Mouse (Mus musculus): Measurements from ENCODE around the gene Dnajb12. TPM values are rescaled to one million over a fixed set of nuclear protein-coding genes. Genes with fewer than 3 reads are reported as not detected.

The Dnajb12 gene
- polyA plus RNA-seq, 1 experiment = 68.2 TPM

DNA sequence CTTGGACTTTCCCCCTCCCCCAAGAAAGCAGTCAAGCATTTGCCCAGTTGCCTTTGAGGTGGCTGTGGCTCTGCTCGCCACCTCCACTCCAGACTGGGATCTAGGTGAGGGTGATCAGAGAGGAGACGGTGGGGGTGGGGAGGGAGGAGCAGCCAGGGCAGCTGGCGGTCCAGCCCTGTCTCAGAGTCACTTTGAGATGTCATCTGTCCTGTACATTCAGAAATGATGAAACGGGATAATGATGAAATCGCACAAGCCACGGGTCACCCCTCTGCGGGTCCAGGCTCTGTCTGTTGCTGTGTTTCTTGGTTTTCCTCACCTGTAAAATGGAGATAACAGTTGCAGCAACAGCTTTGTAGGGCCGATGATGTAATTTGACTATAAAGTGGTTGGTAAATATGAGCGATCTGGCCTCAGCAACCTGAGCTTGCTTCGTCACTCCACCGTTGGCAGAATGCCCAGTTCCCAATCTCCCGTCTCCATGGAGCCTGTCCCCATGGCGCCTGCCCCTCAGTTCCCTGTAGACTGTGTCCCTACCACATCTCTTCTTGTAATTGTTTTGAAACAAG lies 64.1 kb downstream of the Dnajb12 start:
- TF ChIP-seq GATA1 (IDR thresholded peaks at IDR 0.05; ENCODE audit: borderline replicate concordance, low read length) = no peak
- no peak for TF ChIP-seq FLI1 (IDR thresholded peaks at IDR 0.05; ENCODE audit: low read length)
- no peaks in the 10 kb centered on the region for H3K36me3 ChIP-seq (replicated peaks; ENCODE audit: low read length)
- H3K4me3 ChIP-seq (replicated peaks) = no peak overlapping the region
- no peaks in the 10 kb centered on the region for H3K9me3 ChIP-seq
- H3K27me3 ChIP-seq (replicated peaks) = no peaks in the 10 kb centered on the region
- peaks cover 77% of the 10 kb centered on the region for H3K4me1 ChIP-seq

DNA sequence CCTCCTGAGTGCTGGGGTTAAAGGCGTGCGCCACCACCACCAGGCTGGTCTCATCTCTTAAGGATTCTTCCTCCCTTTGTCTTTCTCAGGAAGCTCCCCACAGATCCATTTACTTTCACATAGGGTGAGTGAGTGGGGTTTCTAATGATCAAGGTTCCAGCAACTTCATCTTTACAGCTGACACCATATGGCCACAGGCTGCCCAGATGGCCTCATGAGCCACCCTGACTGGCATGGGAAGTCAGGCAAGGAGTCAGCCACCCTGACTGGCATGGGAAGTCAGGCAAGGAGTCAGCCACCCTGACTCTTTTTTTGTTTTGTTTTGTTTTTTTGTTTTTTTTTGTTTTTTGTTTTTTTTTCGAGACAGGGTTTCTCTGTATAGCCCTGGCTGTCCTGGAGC lies 66.1 kb downstream of the Dnajb12 start:
- H3K4me3 ChIP-seq (replicated peaks) = no peak overlapping the region
- TF ChIP-seq GATA1 (IDR thresholded peaks at IDR 0.05; ENCODE audit: borderline replicate concordance, low read length) (no peak), FLI1 (IDR thresholded peaks at IDR 0.05; ENCODE audit: low read length) (no peak)
- H3K9me3 ChIP-seq = no peaks in the 10 kb centered on the region
- H3K4me1 ChIP-seq = peaks cover 83% of the 10 kb centered on the region
- no peaks in the 10 kb centered on the region for H3K27me3 ChIP-seq (replicated peaks)
- H3K36me3 ChIP-seq (replicated peaks; ENCODE audit: low read length) = peaks cover 18% of the 10 kb centered on the region

DNA sequence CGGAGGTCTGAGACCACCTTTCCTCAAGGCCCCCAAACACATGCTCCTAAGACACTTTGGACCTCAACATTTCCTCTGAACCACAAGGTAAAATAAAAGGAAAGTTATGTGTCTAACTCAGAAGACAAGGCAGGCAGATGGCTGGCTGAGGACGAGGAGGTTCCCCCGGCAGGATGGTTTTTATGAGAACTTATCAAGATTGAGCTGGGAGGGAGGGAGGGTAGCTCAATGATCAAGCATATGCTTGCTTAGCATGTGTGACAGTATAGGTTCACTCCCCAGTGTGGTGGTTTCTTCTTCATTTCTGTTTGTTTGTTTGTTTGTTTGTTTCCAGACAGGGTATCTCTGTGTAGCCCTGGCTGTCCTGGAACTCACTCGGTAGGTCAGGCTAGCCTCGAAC lies 67.0 kb downstream of the Dnajb12 start:
- H3K4me1 ChIP-seq = peaks cover 88% of the 10 kb centered on the region
- no peak for TF ChIP-seq GATA1 (IDR thresholded peaks at IDR 0.05; ENCODE audit: borderline replicate concordance, low read length)
- no peak for TF ChIP-seq FLI1 (IDR thresholded peaks at IDR 0.05; ENCODE audit: low read length)
- H3K27me3 ChIP-seq (replicated peaks) = no peaks in the 10 kb centered on the region

DNA sequence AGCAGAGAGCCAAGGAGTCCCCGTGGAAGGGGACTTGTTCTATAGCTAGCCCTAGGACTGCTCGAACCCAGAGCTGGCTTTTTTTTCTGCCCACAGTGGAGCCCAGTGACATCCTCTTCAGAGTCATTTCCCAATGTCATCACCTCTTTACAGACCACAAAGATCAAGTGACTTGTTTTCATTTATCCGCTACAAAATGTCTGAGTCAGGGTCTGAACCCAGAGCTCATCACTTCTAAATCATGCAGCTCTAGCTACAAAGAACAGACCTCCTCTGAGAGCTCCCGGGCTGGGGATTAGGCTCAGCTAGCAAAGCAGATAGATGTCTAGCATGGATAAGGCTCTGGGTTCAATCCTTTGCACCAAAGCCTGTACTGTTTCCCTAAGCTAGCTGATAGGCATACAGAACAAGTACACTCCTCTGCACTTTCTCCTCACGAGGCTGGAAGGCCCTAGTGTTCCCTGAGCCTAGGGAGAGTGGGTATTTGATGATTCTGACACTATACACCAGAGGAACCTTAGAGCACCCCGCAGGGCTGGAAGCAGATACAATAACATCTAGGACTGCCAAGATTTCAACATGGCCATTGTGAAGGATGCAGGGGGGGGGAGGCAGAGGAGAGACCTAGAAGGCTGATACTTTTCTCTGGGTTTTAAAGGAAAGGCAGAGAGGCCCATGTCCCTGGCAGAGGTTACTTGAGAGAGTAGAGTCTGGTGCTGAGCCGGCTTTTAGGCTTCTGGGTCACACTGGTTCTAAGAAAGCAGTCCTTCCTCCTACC lies 68.1 kb downstream of the Dnajb12 start:
- no peaks in the 10 kb centered on the region for H3K9me3 ChIP-seq
- peaks cover 27% of the 10 kb centered on the region for H3K36me3 ChIP-seq (replicated peaks; ENCODE audit: low read length)
- peaks cover 84% of the 10 kb centered on the region for H3K4me1 ChIP-seq
- peak overlapping the region; percentile 93 for H3K4me3 ChIP-seq (replicated peaks)
- TF ChIP-seq GATA1 (IDR thresholded peaks at IDR 0.05; ENCODE audit: borderline replicate concordance, low read length) (no peak), FLI1 (IDR thresholded peaks at IDR 0.05; ENCODE audit: low read length) (no peak)
- H3K27me3 ChIP-seq (replicated peaks) = no peaks in the 10 kb centered on the region

More for the DNA sequence above, 67.0 kb downstream of the Dnajb12 start:
- peaks cover 26% of the 10 kb centered on the region for H3K36me3 ChIP-seq (replicated peaks; ENCODE audit: low read length)
- H3K4me3 ChIP-seq (replicated peaks) = no peak overlapping the region
- H3K9me3 ChIP-seq = no peaks in the 10 kb centered on the region

DNA sequence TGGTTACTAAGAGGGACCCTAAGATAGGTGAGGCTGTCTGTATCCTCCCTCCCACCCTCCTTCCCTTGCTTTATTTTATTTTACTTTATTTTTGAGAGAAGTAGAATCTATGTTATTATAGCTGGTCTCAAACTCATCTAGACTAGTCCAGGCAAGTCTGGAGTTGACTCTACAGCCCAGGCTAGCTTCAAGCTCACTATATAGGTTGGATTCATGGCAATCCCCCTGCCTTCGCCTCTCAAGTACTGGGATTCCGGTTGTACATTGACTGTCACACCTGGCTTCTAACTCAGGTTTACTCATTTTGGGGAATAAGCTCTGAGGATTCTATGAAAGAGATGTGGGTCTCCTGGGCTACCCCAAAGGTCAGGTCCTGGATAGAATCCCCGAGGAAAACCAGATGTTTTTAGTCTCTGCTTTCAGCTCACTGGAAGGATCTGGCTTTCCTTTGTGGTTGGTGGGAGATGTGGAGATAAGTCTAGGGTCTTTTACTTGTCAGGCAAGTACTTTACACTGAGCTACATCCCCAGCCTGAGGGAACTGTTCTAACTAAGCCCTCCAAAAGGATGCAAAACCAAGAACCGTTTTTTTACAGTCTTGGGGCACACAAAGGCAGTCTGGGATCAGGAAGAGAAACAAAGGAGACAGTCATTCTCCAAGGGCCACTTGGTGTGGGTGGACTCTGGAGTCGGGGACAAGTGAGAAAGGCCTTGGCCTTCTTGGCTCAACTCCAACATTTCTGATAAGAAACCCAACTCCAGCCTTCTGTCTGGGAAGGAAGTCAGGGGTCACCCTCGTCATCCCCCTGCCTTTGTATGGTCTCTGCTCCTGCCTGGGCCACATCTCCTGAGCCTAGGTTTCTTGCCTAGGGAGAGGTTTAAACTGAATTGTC lies 69.3 kb downstream of the Dnajb12 start:
- peak; percentile 91 for TF ChIP-seq GATA1 (IDR thresholded peaks at IDR 0.05; ENCODE audit: borderline replicate concordance, low read length)
- no peak for TF ChIP-seq FLI1 (IDR thresholded peaks at IDR 0.05; ENCODE audit: low read length)
- peak overlapping the region; percentile 93 for H3K4me3 ChIP-seq (replicated peaks)
- H3K27me3 ChIP-seq (replicated peaks) = no peaks in the 10 kb centered on the region
- H3K36me3 ChIP-seq (replicated peaks; ENCODE audit: low read length) = peaks cover 27% of the 10 kb centered on the region
- H3K9me3 ChIP-seq = no peaks in the 10 kb centered on the region
- H3K4me1 ChIP-seq = peaks cover 84% of the 10 kb centered on the region

Other genes starting within 250 kb of the Dnajb12 start
- gene Micu1, start 177.1 kb upstream of the Dnajb12 start, polyA plus RNA-seq (2012; ENCODE audit: insufficient read depth, low replicate concordance) = 59.7 and 100 TPM in 2 replicates
- gene Ddit4, start 72.3 kb downstream of the Dnajb12 start, polyA plus RNA-seq (2012; ENCODE audit: insufficient read depth, low replicate concordance) = 33.2 and 44.6 TPM in 2 replicates
- 126 and 233 TPM in 2 replicates for gene Ascc1, start 123.2 kb downstream of the Dnajb12 start, polyA plus RNA-seq (2012; ENCODE audit: insufficient read depth, low replicate concordance)
- 73.7 and 169 TPM in 2 replicates for gene Anapc16, start 123.6 kb downstream of the Dnajb12 start, polyA plus RNA-seq (2012; ENCODE audit: insufficient read depth, low replicate concordance)
- gene Spock2, start 226.7 kb downstream of the Dnajb12 start, polyA plus RNA-seq (2012; ENCODE audit: insufficient read depth, low replicate concordance) = 3.1 and 5.4 TPM in 2 replicates

Data from megakaryocyte, embryonic 14.5 days (primary cell).